Mouse (Mus musculus) R1 (cell line): ENCODE data around the gene Gm36864.
"Not testable (repeated sequence)": the region's sequence is repeated elsewhere in the genome, so short reads cannot be mapped to it uniquely, and the experiment has no call there.

Experiments used
- DNase-seq: peaks from one replicate; pipeline ENCODE4 v3.0.0-alpha.2; 2018; ENCODE audit warnings: low read depth, low spot score

Gene Gm36864

DNA sequence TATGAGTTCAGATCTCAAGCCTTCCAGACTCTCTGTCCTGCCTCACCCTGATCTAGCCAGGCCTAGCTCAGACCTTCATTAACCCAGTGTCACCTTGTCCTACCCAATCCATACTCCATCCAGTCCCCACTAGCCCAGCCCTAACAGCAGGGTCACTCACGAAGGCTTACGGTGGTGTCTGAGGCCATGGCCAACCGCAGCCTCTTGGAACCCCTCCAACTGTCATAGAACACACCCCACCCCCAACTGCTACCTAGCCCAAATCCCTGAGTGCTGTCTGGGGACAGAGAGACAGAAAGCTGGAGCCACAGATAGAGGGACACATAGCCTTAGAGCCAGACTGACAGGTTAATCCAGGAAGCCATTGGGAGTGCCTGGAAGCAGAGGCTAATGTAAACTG, at the start of gene Gm36864:
TSS of gene Gm36864 (plus strand) at position 269 of the 400 bp plus-strand sequence.
- DNase-seq: no peak

DNA sequence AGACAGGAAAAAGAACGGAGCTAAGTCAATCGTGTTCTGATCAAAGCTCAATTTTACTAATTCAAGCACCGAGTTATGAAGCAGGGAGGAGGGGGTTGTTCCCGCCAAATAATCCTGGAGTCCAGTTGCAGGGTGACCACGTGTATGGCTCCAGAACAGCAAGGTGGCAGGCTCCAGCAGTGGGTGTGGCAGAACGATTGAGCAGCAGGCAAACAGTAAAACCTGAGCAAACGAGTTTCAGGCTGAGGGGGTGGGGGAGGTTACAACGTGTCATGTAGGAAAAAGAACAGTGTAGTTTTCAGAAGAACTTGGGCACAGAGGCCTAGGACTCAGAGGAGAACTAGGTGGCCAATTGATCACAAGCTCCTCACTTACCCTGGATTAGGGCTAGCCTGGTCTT, 49.5 kb upstream of the Gm36864 start:
- DNase-seq: not testable (repeated sequence)

DNA sequence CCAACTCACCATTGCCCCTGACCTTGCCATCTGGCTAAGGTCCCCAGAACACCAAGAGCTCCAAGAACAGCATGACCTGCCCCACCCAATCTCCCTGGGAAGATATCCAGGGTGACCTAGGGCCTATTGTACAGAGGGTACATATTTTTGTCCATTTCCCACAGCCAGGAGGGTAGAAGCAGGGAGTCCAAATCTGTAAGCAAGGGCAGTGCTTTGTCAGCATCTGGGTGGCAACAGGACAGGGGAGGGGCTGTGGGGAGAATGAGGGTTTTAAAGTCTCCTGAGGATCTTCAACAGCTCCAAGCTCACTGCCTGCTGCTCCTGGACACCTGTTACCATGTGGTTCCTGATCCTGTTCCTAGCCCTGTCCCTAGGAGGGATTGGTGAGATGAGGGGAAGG, 48.0 kb upstream of the Gm36864 start, which contains the start of gene Klk1b24:
TSS of gene Klk1b24 (plus strand) at position 301 of the 400 bp plus-strand sequence.
- not testable (repeated sequence) for DNase-seq

DNA sequence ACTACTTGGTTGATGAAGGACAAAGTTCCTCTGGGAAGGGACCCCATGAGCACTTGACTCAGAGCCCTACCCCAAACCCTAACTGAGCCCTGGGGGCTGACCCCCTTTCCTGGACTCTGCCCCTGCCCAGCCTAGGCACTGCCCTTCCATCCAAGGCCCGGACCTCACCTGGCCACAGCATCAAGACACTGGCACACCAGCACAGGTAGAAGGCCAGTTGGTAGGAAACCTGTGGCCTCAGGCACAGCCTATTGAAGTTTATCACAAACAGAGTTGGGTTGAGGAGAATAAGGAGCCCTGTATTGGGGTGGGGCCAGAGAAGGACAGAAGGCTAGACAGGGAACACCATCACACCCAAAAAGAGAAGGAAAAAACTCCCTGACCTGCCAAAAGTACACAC, 42.5 kb upstream of the Gm36864 start:
- DNase-seq: not testable (repeated sequence)

DNA sequence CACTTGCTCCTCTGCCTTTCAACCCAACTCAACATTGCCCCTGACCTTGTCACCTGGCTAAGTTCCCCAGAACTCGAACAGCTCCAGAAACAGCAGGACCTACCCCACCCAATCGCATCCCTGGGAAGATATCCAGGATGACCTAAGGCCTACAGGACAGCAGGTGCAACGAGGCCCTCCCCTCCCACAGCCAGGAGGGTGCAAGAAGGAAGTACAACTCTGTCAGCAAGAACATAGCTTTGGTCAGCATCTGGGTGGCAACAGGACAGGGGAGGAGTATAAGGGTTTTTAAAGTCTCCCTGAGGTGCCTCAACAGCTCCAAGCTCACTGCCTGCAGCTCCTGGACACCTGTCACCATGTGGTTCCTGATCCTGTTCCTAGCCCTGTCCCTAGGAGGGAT, 38.1 kb upstream of the Gm36864 start, which contains the start of gene Klk1b3:
TSS of gene Klk1b3 (plus strand) at position 301 of the 400 bp plus-strand sequence.
- DNase-seq: no peak

DNA sequence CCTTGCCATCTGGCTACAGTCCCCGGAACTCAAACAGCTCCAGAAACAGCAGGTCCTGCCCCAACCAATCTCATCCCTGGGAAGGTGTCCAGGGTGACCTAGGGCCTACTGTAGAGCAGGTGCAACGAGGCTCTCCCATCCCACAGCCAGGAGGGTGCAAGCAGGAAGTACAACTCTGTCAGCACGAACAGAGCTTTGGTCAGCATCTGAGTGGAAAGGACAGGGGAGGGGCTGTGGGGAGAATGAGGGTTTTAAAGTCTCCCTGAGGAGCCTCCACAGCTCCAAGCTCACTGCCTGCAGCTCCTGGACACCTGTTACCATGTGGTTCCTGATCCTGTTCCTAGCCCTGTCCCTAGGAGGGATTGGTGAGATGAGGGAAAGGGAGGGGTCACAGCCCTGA, 28.8 kb upstream of the Gm36864 start, which contains the start of gene Klk1b4:
TSS of gene Klk1b4 (plus strand) at position 301 of the 400 bp plus-strand sequence.
- DNase-seq: not testable (repeated sequence)

DNA sequence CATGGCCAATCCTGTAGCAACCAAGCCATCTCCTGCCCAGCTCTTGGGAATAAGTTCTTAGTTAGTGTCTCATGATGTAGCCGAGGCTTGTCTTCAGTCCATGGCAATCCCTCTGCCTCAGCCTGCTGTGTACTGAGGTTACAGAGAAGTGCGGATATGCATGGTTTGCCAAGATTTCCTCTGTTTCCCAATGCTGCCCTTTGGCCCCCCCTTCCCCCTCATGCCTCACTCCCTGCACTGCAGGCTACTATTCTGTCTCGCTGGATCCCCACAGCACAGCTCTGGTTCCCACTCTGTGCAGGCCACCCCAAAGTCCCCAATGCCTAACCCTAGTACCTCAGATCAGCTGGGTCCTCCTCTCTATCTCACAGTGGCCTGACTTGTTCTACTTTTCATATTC, 27.7 kb upstream of the Gm36864 start:
- DNase-seq: no peak

DNA sequence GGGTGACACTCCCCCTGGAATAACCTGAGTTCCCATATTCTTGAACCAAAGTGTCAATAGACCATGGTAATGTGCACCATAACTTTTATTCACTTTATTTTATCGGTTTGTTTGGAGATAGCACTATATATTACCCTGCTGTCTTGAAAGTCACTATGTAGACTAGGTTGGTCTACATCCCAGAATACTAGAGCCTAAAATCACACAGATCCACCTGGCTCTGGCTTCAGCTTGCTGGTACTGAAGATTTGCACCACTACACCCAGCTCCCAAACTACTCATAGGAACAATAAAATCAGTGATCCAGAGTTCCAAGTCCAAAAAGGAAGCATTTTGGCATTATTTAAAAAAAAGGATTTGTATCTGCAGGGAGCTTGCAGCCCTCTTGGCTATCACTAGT, 20.3 kb upstream of the Gm36864 start, which contains the start of gene Klk1b5:
TSS of gene Klk1b5 (plus strand) at position 301 of the 400 bp plus-strand sequence.
- DNase-seq: no peak

DNA sequence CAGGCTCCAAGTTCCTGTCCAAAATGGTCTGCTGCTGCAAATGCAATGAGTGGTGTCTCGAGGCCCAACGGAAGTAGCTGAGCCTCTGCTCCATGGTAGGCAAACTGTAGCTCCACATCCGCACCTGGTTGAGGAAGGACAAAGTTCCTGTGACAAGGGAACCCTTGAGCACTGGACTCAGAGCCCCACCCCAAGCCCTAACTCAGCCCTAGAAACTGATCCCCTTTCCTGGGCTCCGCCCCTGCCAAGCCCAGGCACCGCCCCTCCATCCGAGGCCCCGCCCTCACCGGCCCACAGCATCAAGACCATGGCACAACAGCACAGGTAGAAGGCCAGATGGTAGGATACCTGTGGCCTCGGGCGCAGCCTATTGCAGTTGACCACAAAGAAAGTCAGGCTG, 14.4 kb upstream of the Gm36864 start:
- peak; percentile 18 for DNase-seq

DNA sequence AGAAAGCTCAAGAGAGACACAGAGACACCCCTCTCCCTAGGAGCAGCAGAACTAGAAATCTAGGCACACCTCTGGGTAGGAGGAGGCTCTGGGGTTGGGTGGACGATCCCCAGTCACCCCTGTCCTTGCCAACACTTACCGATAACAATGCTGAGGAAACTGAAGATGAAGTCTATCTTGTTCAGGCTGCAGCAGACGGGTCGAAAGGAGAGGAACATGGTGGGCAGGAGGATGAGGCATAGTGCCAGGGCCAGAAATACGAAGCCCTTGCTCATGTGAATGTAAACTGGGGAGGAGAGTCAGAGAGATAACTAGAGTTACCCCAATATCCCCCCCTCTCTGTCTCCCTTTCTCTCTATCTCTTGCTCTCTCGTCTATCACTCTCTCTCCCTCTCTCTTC, 13.6 kb upstream of the Gm36864 start:
- DNase-seq: not testable (repeated sequence)

DNA sequence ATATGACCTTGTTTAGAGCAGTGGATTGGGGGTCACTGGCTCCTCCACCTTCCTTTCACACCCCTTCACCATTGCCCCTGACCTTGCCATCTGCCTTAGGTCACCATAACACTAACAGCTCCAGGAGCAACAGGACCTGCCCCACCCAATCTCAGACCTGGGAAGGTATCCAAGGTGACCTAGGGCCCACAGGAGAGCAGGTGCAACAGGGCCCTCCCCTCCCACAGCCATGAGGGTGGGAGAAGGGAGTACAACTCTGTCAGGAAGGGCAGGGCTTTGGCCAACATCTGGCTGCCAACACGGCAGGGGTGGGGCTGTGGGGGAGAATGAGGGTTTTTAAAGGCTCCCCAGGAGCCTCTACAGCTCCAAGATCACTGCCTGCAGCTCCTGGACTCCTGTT, 10.9 kb upstream of the Gm36864 start, which contains the start of gene Klk1:
TSS of gene Klk1 (plus strand) at position 285 of the 400 bp plus-strand sequence.
- peak; percentile 87 for DNase-seq

DNA sequence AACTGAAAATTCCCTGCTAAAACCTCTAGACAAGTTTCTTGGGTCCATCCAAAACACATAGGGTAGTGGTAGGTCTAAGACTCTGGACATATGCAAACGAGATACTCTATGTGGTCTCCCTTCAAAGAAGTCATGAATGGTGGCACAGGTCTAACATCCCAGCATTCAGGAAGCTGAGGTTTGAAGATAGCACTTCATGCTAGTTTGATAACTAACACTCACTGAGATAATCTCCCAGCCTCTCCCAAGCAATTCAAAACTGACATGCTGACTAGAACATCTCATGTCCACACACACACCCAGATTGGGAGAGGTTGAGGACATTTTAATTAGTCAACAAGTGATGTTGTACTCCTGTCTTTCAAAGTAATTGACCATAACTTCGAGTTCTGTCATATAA, 3.9 kb downstream of the Gm36864 start:
- DNase-seq: no peak

DNA sequence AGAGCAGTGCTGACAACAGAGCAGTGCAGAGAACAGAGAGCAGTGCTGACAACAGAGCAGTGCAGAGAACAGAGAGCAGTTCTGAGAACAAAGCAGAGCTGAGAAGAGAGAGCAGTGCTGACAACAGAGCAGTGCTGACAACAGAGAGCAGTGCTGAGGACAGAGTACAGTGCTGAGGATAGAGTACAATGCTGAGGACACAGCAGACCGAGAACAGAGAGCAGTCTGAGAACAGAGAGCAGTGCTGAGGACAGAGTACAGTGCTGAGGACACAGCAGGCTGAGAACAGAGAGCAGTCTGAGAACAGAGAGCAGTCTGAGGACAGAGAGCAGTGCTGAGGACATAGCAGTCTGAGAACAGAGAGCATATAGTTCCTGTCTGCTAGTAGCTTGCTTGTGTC, 4.7 kb downstream of the Gm36864 start:
- DNase-seq: peak; percentile 54

DNA sequence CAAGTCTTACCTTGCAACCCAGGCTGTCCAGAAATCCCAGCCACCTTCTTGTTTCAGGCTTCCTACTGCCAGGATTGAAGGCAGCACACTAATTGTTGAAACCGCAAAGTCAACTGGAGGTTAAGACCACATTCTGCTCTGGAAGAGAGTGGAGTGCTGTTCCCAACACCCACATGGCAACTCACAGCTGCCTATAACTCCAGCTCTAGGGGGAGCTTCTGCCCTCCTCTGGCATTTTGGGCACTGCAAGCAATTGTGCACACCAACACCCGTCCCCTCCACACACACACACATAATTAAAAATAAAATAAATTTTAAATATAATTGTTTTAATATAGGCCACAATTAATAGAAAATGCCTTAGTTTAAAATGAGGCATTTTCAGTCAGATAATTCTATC, 5.2 kb downstream of the Gm36864 start:
- no peak for DNase-seq

DNA sequence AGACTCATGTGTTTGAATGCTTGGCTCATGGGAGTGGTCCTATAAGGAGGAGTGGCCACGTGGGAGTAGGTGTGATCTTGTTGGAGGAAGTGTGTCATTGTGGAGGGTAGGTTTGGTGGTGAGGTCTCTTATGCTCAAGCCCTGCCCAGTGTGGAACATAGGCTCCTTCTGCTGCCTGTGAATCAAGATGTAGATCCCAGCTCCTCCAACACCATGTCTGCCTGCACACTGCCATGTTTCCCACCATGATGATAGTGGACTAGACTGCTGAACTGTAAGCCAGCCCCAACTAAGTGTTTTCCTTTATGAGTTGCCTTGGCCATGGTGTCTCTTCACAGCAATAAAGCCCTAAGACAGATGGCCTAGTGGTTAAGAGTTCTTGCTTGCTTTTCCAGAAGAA, 8.1 kb downstream of the Gm36864 start:
- no peak for DNase-seq

DNA sequence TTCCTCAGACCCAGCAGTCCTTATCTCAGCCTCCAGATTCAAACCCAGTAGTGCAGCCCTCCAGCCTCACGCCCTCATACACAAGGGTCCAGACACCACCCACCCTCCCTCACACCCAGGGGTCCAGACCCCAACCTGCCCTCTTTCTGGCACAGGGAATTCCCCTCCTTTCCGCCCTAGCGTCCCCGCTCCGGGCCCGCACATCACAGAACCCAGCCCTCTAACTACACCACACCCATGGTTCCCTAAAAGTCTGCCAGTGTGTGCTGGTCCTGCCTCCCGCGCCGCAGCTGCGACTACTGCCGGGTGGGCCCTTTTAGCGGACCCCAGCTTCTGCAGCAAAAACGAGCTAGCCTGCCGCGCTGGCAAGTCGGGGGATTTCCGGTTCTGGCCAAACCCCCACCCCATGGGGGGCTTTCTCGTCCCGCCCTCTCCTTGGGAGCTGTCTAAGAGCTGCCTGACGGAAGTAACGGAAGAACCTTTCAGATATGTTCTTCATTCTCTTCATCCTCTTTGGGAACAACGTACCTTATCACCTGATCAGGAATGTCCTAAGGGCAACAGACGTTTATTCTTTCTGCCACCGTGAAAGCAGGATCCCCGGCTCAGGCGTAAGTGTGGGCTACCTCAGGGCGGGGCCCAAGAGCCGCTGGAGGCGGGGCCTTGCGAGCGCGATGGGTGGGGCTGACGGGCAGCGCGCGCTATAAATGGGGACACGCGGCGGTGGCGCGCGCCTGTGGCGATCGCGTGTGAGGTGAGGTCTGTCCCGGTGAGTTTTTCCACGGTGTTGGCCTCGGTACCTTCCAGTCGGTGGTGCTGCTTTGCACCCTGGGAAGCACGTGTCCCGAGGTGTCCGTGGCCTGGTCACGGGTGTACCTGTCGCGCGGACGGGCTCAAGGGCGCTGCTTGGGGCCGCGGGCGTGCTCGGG, 10.3 kb downstream of the Gm36864 start, which contains the start of the genes 1700028J19Rik and 2410002F23Rik:
TSS of gene 1700028J19Rik (minus strand) at position 641 of the 929 bp plus-strand sequence.
TSS of gene 2410002F23Rik (plus strand) at position 668 of the 929 bp plus-strand sequence.
- peak; percentile 93 for DNase-seq

DNA sequence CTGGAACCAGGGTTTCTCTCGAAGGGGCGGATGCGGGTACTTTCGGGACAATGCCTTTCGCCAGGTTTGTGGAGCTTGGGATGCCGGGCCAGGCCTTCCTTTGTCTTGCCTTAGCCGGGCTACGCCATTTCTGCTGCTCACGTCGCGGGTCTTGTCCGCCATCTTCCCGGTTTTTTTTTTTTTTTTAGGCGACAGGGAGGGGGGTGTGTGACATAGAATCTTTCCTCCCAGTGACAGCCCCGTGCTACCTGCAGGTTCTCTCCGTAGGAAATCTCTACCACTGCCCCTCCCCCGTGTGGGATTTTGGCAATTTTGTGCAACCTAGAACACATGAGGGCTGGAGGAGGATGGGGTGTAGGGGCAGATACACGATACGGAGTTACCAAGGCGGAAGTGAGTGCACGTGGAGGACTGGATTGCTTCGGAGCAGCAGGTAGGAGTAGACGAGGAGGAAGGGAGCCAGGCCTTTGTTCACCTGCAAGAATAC, 11.1 kb downstream of the Gm36864 start:
- DNase-seq: peak; percentile 79

DNA sequence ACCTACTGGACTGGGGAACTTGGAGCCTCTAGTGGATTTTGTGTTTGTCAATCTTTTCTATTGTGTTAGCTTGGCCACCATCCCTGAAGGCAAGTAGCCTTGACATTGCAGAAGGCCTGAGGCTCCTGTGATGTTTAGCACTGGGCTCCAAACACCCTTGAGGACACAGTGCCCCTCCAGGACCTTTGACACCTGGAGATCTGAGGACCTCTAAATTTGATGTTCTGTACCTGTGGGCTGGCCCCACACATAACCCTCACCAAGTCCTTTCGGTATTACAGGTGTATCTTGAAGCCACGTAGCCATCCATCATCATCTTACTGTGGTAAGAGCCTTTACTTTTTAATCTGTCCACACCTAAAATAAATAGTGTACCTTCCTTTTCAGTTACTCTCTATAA, 12.0 kb downstream of the Gm36864 start:
- DNase-seq: no peak

DNA sequence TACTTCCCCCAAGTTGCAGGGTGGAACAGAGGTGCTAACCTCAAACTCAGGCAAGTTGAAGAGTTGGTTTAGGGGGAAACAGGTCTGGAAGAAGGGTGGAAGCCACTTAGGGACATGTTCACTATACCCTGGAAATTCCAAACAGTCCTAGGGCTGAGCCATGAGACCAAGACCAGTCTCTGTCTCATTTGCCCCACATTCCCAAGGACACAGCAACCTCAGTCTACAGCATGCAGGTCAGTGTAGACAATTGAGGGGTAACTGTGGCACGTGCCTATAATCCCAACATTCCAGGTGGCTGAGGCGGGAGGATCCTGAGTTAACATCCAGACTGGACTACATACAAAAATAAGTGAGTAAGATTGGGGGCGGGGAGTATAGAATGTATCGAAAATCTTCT, 13.3 kb downstream of the Gm36864 start:
- DNase-seq: no peak

DNA sequence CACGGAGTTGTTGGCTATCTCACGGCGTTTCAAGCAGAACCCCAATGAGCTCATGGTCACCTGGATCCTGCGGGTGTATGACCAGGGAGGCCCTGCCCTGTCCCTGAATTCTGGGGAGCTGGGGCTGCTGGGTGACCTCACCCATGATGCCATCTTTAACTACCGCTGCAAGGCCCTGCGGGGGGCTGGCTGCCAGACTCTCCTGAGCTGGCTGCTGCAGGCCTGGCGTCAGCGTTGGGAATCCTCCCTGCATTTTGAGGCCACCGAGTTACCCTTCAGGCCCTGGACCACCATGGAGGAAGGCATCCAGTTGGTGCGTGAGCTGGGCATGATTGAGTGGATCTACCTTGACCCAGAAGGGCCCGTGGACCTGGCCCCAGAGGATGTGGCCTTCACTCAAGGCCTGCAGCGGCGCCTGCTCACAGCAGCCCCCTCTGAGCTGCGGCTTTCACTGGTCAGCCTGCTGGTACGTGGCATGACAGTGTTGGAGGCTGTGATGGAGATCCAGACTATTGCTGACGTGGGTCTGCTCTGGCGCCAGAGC, 14.8 kb downstream of the Gm36864 start:
- DNase-seq: not testable (repeated sequence)

DNA sequence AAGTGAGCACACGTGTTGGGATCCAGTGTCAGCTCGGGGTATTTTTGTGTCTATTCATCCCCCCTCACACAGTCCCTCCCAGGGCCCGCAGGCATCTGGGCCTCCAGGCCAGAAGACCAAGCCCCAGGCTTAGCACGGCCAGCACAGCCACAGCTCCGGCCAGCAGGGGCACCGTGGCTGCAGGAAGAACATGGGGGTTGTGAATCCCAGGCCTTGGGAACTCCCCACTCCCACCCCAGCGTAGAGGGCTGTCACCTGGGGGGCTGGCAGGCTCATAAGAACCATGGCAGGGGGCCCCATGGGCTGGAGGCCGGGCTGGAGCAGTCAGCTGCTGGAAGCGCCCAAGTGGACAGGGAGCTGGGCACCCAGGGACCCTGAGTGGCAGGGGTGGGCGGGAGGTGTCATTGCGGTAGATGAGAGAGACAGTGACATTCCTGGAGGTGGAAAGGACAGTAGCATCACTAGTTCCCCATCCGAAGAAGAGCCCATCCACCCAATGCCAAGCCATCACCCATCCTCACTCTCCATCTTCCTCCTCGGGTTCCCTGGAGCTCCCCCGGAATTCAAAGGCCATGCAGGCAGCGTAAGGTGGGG, 17.1 kb downstream of the Gm36864 start:
- DNase-seq: no peak

DNA sequence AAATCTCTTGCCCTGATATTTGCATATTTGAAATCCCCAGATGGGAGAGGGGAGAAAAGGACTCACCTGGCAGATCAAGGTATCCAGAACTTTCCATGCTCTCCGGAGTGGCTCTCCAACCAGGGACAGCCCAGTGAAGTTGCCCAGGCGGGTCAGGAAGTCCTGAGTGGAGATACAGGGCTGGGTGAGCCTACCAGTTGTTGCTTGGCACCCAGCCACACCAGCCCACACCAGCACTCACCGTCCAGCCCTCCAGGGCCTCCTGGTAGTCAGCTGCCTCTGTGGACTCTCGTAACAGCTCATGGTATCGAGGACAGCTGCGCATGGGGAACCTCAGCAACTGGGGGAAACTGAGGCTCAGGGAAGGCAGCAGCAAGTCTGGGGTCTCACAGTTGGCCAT, 19.0 kb downstream of the Gm36864 start:
- DNase-seq: no peak
